Mouse (Mus musculus) heart, postnatal 25 days (tissue): ENCODE results near the gene Cul9. TPM values are rescaled to one million over a fixed set of nuclear protein-coding genes. Genes with fewer than 3 reads are reported as not detected.
A peak's percentile ranks its signal among the peaks of the same experiment; 100 is the strongest.
"Not testable (repeated sequence)": the region's sequence is repeated elsewhere in the genome, so short reads cannot be mapped to it uniquely, and the experiment has no call there.

ENCODE experiments used
- DNase-seq: peaks from one replicate; pipeline ENCODE4 v3.0.0; 2022; ENCODE audit warnings: low spot score
- intact Hi-C: fragments of 180-260 bp; cut with DNase I; formaldehyde crosslinking; loops from one replicate; pipeline ENCODE4 v1.15.1; 2025
- total RNA-seq, 2 experiments: library from RNA; stranded (reverse); gene quantifications; 2 replicates each; pipeline ENCODE4 v1.2.3; 2021

The Cul9 gene
- total RNA-seq, 2 experiments from 2014 or later = 19.4 to 19.5 TPM

GRCm38 (mm10) chr17:46520385-46520979 lies 25.7 kb downstream of the Cul9 start:
- intact Hi-C loops = no loop called here
- no peak for DNase-seq

GRCm38 (mm10) chr17:46519971-46520370 lies 26.2 kb downstream of the Cul9 start:
- intact Hi-C loops = no loop called here
- no peak for DNase-seq

GRCm38 (mm10) chr17:46513329-46513728 lies 32.9 kb downstream of the Cul9 start:
- no peak for DNase-seq
- intact Hi-C loops = loop anchor here (5.0 kb wide), 1 partner anchor 246 kb away; no protein-coding TSS in a partner anchor

- DNase-seq = no peak
- intact Hi-C loops = loop anchor here (1.0 to 5.0 kb wide), 2 partner anchors 75 to 244 kb away; no protein-coding TSS in a partner anchor
Measured at GRCm38 (mm10) chr17:46511059-46511710, 35.0 kb downstream of the Cul9 start.

GRCm38 (mm10) chr17:46505617-46506016 lies 40.6 kb downstream of the Cul9 start:
- intact Hi-C loops = no loop called here

GRCm38 (mm10) chr17:46503847-46504638 lies 42.1 kb downstream of the Cul9 start:
- intact Hi-C loops = no loop called here
- DNase-seq = no peak

More at GRCm38 (mm10) chr17:46505617-46506016, 40.6 kb downstream of the Cul9 start:
- no peak for DNase-seq

- no peak for DNase-seq
- intact Hi-C loops = no loop called here
Measured at GRCm38 (mm10) chr17:46502775-46503174, 43.4 kb downstream of the Cul9 start.

GRCm38 (mm10) chr17:46497956-46498355 lies 48.2 kb downstream of the Cul9 start:
- DNase-seq = no peak
- intact Hi-C loops = no loop called here

- intact Hi-C loops = no loop called here
- peak; percentile 51 for DNase-seq
Measured at GRCm38 (mm10) chr17:46496623-46497434, 49.4 kb downstream of the Cul9 start, which contains the start of gene Dnph1. TSS of gene Dnph1 (plus strand) at chr17:46496711.

- DNase-seq, intact Hi-C loops: not testable (repeated sequence)
Measured at GRCm38 (mm10) chr17:46496081-46496480, 50.1 kb downstream of the Cul9 start.

GRCm38 (mm10) chr17:46495486-46495885 lies 50.7 kb downstream of the Cul9 start:
- DNase-seq = no peak
- intact Hi-C loops = no loop called here

- no peak for DNase-seq
- intact Hi-C loops = no loop called here
Measured at GRCm38 (mm10) chr17:46487431-46487830, 58.8 kb downstream of the Cul9 start, which contains the start of gene Ttbk1. TSS of gene Ttbk1 (minus strand) at chr17:46487675.

- no peak for DNase-seq
- intact Hi-C loops = no loop called here
Measured at GRCm38 (mm10) chr17:46486995-46487394, 59.2 kb downstream of the Cul9 start.

- intact Hi-C loops = no loop called here
- no peak for DNase-seq
Measured at GRCm38 (mm10) chr17:46484461-46484875, 61.7 kb downstream of the Cul9 start.

- intact Hi-C loops = no loop called here
- no peak for DNase-seq
Measured at GRCm38 (mm10) chr17:46484021-46484431, 62.2 kb downstream of the Cul9 start.

- DNase-seq = no peak
- intact Hi-C loops = no loop called here
Measured at GRCm38 (mm10) chr17:46483561-46484001, 62.6 kb downstream of the Cul9 start.

- no peak for DNase-seq
- intact Hi-C loops = no loop called here
Measured at GRCm38 (mm10) chr17:46477286-46477685, 68.9 kb downstream of the Cul9 start.

- no peak for DNase-seq
- intact Hi-C loops = no loop called here
Measured at GRCm38 (mm10) chr17:46476601-46477000, 69.6 kb downstream of the Cul9 start.

- intact Hi-C loops = no loop called here
Measured at GRCm38 (mm10) chr17:46467830-46468229, 78.4 kb downstream of the Cul9 start.

GRCm38 (mm10) chr17:46462226-46462625 lies 84.0 kb downstream of the Cul9 start:
- peak; percentile 12 for DNase-seq
- intact Hi-C loops = no loop called here

More at GRCm38 (mm10) chr17:46467830-46468229, 78.4 kb downstream of the Cul9 start:
- no peak for DNase-seq
